Mouse (Mus musculus): ENCODE data around the gene Vsnl1.

DNA sequence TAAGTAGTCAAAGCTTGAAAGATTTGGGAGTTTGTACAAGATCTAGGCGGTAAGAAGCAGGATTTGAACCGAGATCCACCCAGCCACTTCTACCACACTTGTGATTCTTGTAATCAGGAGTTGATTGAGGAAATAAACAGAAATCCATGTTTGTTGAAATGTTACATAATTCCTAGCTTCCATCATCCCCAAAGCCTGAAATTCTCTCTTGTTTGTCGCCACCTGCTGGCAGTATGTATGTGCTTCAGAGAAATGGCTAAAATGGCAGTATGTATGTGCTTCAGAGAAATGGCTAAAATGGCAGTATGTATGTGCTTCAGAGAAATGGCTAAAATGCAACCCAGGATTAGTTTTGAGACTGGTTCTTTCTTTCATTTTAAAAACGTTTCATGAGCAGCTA, 99.6 kb downstream of the Vsnl1 start:
- TF ChIP-seq CTCF (IDR thresholded peaks at IDR 0.05; ENCODE audit: control insufficient read depth, insufficient read depth, insufficient read length) (no peak), CEBPB (IDR thresholded peaks at IDR 0.05; ENCODE audit: low read depth) (no peak), MYOD1 (IDR thresholded peaks at IDR 0.05; ENCODE audit: control insufficient read depth, insufficient read length, low read depth) (no peak), MAX (IDR thresholded peaks at IDR 0.05) (no peak), USF1 (IDR thresholded peaks at IDR 0.05; ENCODE audit: low read depth) (no peak), MYOG (IDR thresholded peaks at IDR 0.05; ENCODE audit: control insufficient read depth, extremely low read depth, insufficient read length) (no peak), FOSL1 (IDR thresholded peaks at IDR 0.05; ENCODE audit: insufficient read depth, low read length, poor library complexity, severe bottlenecking) (no peak)

Data from C2C12 (cell line).